Mouse (Mus musculus): Measurements from ENCODE around the gene Lhx5.

Lhx5 gene

GRCm38 (mm10) chr5:120431649-120432485 is at the start of gene Lhx5:
Gene Lhx5, plus strand, starts transcription at chr5:120431699.
- DNase-seq (ENCODE audit: low read depth): no peak

DNA sequence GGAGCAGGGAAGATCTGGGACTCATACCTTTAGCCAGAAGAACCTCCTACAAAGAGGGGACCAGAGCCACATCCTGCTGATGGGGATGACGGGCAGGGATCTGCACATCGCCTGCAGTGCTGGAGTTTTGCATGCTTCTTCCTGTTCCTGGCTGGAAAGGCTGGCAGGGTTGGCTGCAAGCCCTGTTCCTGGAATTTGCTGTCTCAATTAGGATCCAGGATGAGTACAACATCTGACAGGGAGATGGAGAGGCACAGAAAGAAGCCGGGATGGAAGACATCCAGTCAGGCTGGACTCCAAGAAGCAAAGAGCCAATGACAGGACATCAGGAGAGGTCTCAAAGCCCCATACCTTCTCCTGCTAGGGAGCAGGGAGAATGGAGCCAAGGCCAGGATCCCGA is 45.1 kb upstream of the Lhx5 start:
- DNase-seq (ENCODE audit: low read depth): no peak

- DNase-seq (ENCODE audit: low read depth): no peak
Observed at GRCm38 (mm10) chr5:120388765-120389164, 42.7 kb upstream of the Lhx5 start.

DNA sequence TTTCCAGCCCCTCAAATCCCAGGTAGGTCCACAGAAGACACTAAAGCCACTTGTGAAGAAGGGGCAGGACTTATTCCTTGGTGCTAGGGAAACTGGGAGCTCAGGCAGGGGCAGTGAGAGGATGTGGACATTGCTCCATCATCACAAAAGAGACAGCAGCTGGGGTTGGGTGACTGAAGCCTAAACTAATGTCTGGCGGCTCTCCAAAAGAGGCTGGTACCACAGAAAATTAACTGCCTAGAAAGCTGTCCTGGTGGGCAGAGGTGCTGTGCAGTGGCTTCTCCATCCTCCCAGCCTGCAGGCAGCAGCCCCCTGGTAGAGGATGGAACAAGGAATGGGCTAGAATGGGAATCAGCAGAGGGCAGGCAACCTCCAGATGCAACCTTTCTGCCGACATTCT is 41.5 kb upstream of the Lhx5 start:
- no peak for DNase-seq (ENCODE audit: low read depth)

DNA sequence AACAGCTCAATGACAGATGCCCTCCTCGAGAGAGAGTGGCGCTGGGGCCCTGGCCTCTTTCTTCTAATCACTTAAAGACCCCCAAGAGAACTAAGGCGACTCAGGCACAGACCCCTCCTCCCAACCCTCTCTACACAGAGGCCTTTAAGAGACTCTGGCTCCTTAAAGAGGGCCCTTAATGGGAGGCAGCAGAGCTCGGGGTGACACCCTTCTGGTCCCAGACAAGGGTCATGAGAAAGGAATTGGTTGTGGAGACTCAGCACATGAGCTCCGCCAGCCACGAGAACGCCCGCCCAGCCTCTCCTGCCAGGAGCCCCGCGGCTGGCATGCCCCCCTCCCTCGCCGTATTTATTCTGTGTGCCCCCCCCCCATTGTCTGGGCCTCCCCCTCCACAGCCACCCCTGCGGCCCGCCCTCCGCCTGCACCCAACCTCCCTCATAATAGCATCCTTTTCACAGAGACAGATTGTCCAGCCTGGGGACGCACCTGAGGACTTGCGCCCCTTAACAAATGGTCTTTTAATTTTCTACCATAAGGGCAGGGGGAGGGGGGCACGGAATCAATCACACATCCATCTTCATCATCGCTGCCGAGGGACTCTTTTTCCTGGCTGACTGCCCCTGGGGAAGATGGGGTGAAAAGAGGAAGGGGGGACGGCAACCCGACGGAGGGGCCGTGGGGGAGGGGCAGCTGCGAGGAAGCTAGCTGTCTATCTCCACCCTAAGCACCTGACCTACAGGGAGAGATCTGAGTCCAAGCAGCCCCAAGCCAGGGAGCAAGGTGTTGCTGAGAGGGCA is 37.4 kb upstream of the Lhx5 start:
- DNase-seq (ENCODE audit: low read depth): no peak

DNA sequence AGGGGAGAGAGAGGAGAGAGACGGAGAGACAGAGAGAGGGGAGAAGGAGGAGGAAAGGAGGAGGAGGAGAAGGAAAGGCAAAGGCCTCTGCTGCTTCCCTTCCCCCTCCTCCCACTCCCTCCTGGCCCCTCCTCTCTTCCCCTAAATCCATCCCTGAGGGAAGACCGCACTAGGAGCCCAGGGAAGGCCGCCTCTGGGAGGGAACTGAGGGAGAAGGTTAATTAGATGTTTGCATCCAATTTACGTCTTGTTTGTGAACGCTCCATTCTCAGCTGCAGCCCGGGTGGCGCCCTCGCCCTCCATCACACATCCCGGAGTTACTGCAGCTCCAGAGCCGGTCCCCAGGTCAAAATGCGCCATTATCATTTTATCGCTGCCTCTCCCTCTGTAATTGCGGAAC is 33.5 kb upstream of the Lhx5 start:
- DNase-seq (ENCODE audit: low read depth): no peak

DNA sequence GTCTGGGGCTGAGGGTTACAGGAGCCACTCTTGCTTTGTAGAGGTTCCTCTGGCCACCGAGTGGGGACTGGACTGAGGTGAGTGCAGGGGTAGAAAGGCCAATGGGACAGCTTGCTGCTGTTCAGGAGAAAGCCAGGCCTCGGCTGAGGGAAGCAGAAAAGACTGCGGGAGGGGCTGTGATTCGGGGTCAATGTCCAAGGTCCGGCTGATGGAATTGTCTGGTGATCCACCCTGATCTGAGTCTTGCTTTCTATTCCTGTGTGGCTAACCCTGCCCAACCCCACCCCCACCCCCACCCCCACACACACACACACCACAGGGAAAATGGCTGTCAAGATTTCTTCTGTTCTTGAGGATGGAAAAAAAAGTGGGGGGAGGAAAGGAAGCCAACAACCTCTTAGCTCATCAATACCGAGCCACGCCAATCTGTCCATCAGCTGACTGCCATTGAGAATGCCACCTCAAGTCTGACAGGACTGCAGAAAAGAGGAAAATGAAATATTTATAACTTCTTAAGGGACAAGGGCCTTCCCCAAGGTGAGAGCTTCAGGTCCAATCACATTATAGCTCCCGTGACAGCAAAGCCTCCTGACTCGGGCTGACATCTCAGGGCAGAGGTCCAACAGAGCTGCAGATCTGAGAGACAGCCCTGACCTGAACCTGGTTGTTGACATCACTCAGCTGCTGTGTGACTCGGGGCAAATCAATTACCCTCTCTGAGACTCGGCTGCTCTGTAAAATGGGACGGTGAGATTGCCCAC is 26.5 kb upstream of the Lhx5 start:
- no peak for DNase-seq (ENCODE audit: low read depth)

DNA sequence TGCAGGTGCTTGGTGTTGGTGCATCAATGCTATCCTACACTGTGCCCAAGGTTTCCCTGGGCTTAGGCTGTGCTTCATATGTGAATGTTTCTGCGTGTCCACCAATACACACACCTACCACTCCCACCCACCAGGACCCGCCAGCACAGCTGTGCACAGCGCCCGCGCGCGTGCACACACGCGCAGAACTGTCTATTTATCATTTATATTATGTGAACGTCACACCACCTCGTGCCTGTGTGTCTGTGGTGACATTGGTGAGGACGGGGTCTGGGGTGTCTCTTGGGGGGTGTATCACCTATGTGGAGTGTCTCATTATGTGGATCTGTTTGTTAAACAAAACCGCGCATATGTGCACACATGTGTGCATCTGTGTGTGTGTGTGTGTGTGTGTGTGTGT is 22.6 kb upstream of the Lhx5 start:
- DNase-seq (ENCODE audit: low read depth): no peak

- no peak for DNase-seq (ENCODE audit: low read depth)
Observed at GRCm38 (mm10) chr5:120409385-120410378, 21.8 kb upstream of the Lhx5 start.

DNA sequence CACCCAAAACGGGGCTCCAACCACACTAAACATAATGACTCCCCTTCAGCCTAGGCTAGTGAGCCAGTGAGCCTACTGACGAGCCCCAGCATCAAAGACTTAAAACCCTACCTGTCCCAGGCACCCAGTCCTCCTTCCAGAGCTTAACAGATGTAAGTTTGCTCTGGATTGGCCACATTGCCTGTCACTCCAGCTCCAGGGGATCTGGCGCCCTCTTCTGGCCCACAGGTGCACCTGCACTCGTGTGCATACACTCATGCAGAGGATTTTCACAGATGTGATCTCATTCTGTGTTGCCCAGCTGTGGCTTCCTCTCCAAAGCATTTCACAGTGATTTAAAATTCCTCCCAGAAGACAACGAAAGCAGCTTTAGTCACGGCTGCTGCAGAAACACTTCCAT is 18.1 kb upstream of the Lhx5 start:
- DNase-seq (ENCODE audit: low read depth): no peak

DNA sequence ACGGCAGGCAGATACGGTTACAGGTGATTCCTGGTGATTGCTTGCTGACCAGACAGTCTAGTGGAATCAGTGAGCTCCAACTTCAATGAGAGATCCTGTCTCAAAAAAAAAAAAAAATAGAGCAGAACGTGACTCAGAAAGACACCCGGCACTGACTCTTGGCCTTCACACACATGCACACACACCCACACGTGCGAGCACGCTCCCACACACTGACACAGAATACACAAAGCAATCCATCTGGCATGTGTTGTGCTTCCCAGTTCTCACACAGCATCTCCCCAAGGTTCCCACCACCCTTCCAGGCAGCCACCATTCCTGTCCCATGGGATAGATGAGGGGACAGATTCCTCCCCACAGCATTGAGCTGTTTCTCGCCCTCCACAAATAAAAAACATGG is 11.4 kb upstream of the Lhx5 start:
- no peak for DNase-seq (ENCODE audit: low read depth)

- DNase-seq (ENCODE audit: low read depth): peak; percentile 84
Observed at GRCm38 (mm10) chr5:120424039-120424438, 7.5 kb upstream of the Lhx5 start.

- no peak for DNase-seq (ENCODE audit: low read depth)
Observed at GRCm38 (mm10) chr5:120424657-120425056, 6.8 kb upstream of the Lhx5 start.

GRCm38 (mm10) chr5:120425711-120426110 is 5.8 kb upstream of the Lhx5 start:
- no peak for DNase-seq (ENCODE audit: low read depth)

DNA sequence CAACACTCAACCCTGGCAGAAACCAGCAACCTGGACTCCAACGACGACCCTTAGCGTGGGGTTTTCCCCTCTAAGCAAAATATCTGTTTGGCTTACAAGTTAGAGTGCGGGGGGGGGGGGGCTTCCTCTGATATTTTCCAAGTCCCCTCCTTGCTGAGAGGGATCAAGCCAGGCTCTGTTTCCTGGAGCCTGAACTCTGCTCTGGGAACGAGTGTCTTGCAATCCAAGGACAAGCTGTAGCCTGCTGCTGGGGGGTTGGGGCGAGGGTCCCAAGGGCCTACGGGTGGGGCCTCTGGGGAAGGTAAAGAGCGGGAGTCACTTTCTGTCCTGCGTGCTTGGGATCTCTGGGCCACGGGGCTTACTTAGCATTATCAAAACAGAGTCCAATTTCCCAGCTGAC is 4.9 kb upstream of the Lhx5 start:
- DNase-seq (ENCODE audit: low read depth): no peak

- DNase-seq (ENCODE audit: low read depth): no peak
Observed at GRCm38 (mm10) chr5:120427451-120427938, 4.0 kb upstream of the Lhx5 start.

DNA sequence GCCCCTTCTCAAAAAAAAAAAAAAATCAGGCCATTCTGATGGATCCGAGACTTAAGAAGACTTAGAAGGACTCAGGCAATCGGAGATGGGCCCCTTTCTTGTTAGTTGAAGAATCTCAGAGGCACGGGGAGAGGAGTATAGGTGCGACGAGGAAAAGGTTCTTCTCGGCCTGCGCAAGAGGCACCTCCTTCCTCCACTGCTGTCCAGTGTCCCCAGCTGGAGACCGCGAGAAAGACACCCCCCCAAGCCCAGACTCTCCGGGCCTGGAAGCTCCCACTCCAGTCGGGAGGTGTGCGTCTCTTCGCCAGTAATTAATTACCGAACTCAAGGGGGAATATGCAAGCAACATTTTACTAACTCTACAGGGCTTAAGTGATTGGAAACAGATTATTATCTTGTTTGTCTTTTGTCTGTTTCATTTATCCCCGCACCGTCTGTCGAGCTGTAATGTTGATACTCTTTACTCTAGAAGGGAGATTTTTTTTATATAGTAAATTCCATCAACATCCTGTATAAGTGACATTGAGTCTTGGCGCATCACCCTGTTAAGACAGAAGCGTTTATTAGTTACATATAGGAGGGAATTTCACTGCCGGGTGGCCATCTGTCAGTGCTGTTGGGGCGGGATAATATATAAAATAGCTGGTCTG is 3.2 kb upstream of the Lhx5 start:
- no peak for DNase-seq (ENCODE audit: low read depth)

- DNase-seq (ENCODE audit: low read depth): no peak
Observed at GRCm38 (mm10) chr5:120428990-120429389, 2.5 kb upstream of the Lhx5 start.

GRCm38 (mm10) chr5:120429692-120430091 is 1.8 kb upstream of the Lhx5 start:
- DNase-seq (ENCODE audit: low read depth): no peak

DNA sequence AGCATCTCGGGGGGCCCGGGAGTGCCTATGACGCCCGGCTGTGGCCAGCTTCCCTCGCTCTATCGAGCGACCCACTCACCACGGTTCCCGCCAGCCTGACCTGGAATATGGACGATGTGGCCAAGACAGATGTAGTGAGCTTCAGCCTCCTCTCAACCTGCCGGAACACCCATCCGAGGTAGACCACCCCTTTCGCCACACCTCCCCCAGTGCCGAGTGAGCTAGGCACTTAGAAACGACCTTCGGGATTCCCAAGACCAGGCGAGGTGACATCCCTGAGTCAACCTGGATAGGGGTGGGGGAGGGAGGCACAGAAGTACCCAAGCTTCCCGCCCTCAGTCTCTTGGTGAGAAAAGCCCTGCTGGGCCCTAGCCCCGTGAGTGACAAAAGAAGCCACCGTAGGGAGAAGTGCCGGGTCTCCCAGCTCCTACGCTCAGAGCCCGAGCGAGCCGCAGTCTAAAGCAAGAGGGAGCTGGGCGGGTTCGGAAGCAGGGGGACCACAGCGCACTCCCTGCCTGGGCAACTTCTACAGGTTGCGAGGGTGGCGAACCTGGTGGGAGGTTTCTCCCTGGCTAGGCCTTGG is 407 bp upstream of the Lhx5 start:
- DNase-seq (ENCODE audit: low read depth): no peak
